Mouse (Mus musculus) heart, postnatal 14 days (tissue): ENCODE data around the gene Fdx1l. TPM values are rescaled to one million over a fixed set of nuclear protein-coding genes. Genes with fewer than 3 reads are reported as not detected.
A peak's percentile ranks its signal among the peaks of the same experiment; 100 is the strongest.
"Not testable (repeated sequence)": the region's sequence is repeated elsewhere in the genome, so short reads cannot be mapped to it uniquely, and the experiment has no call there.

Experiments used
- DNase-seq, 2 experiments: peaks; one replicate each; pipeline ENCODE4 v3.0.0; 2021 to 2022
- intact Hi-C: fragments of 180-260 bp; cut with DNase I; formaldehyde crosslinking; loops from one replicate; pipeline ENCODE4 v1.15.1; 2025
- total RNA-seq, 2 experiments: library from RNA; stranded (reverse); gene quantifications; 2 replicates each; pipeline ENCODE4 v1.2.3; 2021

The Fdx1l gene
- total RNA-seq, 2 experiments from 2014 or later: 25.4 to 26.8 TPM

DNA sequence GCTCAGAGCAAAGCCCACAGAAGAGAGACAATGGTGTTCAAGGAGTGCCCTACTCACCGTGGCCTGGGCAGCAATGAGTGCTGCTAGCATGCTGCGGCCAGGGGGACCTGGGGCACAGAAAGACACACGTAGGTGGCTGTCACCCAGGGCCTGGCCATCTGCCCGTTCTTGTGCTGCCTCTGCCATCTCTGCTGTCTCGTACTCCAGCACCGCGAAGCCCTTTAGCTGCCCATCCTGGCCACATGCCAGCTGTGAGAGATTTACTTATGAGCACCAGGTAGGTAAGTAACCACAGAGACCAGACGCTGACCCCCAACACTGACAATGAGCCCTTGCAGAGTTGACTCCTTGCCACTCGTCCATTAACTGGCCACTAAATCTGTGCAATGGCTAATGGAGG is 7.7 kb upstream of the Fdx1l start:
- intact Hi-C loops: no loop called here
- no peak for DNase-seq

DNA sequence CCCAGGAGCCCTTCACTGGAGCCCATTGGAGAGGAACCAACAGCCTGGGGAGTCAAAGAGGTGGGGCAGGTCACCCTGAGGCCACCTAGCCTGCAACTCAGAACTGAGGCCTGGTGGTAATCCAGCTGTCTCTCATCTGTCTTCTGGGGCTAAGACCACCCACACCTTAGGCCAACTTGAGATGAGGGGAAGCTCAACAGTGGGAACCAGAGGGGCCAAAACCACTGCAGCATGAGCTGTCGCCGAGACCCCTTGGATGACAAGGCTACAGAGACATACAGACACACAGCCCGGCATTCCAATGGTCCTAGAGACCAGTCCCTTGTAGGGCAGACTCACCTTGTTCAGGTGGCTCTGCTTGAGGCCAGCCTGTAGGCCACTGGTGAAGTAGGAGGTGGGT is 2.2 kb upstream of the Fdx1l start:
- DNase-seq: no peak
- intact Hi-C loops: no loop called here

DNA sequence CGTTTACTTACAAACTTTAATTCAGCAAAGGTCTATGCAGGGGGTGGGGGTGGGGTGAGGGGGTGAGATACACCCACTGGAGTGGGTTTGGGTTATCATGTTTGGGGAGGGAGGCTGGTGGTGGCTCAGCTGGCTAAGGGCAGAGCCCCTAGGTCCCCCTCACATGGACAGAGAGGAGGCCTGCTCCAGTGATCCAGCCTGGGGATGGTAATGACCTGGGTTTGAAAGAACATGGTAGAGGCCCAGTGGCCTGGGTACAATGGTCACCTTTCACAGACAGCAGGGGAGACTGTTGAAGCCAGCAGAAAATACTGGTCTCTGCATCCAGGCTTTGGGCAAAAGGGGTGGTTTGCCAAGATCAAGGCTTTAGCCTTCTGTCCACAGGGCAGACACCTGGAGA is 759 bp upstream of the Fdx1l start:
- intact Hi-C loops: no loop called here
- no peak for DNase-seq

DNA sequence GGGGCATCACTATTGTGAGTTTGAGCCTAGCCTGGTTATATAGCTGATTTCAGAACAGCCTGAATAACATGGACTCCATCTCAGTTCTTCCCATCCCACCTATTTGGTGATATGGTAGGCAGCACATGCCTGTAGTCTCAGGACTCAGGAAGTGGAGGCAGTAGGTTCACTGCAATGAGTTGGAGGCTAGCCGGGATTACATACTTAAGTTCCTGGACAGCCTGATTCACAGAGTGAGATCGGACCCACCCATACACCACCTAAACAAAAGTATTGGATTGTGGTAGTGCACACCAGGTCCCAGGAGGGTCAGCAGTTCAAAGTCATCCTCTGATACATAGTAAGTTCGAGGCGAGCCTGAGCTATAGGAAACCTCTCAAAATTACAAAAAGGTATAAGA is 773 bp downstream of the Fdx1l start:
- DNase-seq: no peak
- intact Hi-C loops: loop anchor here (2.0 kb wide), 1 partner anchor 36 kb away; no protein-coding TSS in a partner anchor

DNA sequence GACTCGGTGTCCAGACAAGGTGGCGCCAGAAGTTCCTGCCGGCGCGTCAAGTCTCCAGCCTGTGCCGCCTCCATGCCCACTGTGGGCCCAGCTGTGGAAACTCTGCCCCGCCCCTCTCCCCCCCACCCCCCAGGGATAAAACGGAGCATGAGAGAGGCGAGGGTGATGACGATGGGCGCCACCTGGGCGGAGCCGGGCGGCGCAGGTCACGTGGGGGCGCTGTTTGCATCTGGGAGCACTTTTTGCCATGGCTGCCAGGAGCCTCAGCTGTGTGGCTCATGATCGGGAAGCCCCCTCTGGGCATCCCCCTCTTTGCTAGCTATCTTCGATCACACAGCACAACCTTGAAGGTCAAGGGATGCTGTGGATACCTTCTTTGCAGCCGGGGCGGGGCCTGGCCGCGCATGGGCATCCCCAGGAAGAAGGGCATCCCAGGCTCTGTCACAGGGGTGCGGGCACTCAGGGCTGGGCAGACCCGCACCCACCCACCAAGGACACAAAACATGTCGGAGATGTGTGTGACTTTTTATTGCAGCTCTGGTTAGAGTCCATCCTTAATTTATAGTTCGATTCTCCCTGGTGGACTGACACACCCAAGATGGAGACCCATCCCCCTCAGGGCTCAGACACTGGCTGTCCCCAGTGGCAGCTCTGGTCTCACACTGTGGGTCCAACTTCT is 6.3 kb downstream of the Fdx1l start, which contains the start of gene Zglp1:
Zglp1 (minus strand) TSS at position 88 of the 679 bp plus-strand sequence.
- intact Hi-C loops: no loop called here
- no peak for DNase-seq

DNA sequence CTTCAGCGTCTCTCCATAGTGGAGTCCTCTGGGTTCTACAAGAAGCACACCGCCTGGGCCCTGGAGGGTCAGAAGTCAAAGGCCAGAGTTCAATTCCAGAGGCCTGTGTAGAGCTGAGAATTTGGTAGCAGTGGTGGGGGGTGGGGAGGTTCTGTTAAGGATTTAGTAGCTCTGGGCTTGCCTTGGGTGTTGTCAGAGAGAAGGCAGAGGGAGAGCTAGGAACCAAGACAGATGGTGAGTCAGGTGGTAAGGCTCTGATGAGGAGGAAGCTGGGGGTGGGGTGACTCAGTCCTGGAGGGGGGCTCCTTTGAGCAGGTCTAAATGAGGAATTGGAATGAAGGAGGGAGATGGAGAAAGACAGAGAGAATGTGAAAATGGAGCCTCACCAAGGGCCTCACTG is 10.5 kb downstream of the Fdx1l start:
- intact Hi-C loops: no loop called here
- DNase-seq: no peak

DNA sequence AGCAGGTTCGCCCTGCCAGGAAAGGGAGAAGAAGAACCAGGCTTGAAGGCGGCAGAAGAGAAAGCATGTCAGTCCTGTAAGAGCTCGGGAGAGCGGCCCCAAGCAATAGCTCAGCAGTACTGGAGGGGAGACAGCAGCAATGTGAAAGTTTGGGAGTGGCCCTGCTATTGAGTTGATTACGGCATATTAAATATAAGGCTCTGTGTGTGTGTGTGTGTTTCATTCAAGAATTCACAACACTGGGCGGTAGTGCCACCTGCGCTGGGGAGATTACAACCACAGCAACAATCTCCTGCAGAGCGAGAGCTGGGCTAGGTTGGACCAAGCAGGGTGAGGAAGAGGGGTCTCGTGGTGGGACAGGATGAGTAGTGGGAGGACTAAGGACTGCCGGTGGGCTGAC is 21.8 kb downstream of the Fdx1l start:
- intact Hi-C loops: no loop called here

DNA sequence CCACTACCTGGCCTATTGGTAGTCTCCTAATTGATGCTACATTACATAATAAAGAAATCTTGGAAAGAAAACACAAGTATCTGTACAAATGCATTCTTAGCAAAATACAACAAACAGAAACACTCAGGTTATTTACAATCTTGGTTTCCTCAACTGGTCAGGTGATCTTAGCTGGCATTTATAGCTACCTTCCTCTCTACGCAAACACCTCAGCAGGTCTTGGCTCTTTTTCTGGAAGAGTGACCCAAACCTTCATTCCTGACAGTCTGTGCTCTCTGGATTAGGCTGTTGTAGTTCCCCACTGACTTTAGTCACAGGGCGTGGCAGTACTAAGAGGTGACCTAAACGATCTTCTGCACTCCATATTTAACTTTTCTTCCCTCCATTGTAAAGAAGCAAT is 28.2 kb downstream of the Fdx1l start:
- DNase-seq: no peak
- intact Hi-C loops: no loop called here

More for the DNA sequence above, 21.8 kb downstream of the Fdx1l start:
- DNase-seq: no peak

DNA sequence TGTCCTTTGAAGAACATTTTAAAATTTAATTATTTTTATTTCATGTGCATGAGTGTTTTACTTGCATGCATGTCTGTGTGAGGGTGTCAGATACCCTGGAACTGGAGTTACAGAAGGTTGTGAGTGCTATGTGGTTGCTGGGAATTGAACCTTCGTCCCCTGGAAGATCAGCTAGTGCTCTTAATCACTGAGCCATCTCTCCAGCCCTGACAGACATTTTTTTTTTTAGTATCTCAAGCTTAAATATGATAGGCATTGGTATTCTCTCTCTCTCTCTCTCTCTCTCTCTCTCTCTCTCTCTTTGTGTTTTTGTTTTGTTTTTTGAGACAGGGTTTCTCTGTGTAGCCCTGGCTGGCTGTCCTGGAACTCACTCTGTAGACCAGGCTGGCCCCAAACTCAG is 28.6 kb downstream of the Fdx1l start:
- DNase-seq, intact Hi-C loops: not testable (repeated sequence)

DNA sequence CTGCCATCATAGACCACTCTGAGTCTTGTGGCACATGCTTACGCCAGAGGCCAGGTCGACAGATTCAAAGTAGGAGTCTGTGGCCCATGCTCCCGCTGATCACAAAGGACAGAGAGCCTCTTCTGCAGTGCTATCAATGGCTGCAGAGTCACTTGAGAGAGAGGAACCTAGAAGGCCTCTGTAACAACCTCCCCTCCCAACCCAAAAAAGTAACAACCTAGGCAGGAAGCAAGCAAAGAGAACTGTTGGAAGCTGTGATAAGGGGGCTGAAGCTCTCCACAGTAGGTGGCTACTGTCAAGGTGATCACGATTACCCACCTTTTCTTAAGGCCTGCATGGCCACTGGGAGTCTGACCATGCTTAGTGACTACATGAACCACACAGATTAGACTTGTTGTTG is 29.9 kb downstream of the Fdx1l start:
- no peak for DNase-seq
- intact Hi-C loops: no loop called here

DNA sequence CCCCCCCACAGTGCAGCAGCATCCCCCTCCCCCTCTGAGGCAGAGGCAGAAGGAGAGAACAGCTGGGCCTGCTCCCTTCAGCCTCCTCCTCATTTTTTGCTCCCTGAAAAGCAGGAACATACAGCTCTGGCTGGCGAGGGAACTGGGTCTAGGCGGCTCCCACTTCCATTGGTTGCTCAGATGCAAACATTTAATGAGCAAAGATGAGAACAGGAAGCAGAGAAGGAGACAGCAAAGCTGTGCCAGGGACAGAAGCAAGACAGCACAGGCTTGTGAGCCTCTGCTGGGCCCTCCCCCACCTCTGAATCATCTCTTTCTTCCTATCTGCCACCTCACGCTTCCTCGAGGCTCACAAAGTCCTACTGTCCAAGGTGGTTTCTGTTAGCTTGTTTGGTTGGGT is 32.1 kb downstream of the Fdx1l start:
- no peak for DNase-seq
- intact Hi-C loops: no loop called here

DNA sequence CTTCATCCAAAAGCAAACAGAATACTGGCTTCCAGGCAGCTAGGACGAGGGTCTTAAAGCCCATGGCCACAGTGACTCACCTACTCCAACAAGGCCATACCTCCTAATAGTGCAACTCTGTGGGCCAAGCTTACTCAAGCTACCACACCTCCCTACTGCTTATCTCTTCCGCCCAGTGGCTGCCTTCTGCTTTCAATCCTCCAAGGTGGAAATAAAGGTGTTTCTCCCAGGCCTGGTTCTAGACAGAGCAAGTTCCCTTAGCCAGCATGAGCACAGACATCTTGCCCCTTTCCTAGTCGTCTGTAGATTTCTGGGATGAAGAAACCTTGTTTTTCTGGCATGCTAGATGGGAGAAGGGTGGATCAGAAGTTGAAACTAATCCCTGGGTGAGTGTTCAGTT is 33.6 kb downstream of the Fdx1l start:
- intact Hi-C loops: no loop called here
- DNase-seq: no peak

DNA sequence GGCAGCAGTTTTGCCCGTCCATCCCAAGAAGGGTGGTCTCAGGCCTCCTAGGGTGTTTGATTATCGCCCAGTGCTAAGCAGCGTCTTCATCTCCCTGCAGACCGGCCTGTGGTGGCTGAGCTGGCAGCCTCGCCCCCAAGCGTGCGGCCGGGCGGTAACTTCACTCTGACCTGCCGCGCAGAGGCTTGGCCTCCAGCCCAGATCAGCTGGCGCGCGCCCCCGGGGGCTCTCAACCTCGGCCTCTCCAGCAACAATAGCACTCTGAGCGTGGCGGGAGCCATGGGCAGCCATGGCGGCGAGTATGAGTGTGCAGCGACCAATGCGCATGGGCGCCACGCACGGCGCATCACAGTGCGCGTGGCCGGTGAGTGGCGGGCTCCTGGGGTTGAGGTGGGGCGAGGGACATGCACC is 35.9 kb downstream of the Fdx1l start:
- intact Hi-C loops: loop anchor here (2.0 kb wide), 1 partner anchor 35 kb away; the partner anchor contains the start of genes Fdx1l and Gm49373
- peak; percentile 61 to 72 for DNase-seq

DNA sequence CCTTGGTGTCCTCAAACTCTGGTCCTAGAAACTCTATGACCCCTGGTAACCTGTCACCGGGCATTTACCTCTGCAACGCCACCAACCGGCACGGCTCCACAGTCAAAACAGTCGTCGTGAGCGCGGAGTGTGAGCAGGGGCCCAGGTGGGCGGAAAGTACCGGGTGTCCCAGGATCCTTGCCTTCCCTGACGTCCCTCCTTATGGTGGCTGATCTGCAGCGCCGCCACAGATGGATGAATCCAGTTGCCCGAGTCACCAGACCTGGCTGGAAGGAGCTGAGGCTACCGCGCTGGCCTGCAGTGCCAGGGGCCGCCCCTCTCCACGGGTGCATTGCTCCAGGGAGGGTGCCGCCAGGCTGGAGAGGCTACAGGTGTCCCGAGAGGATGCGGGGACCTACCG is 36.7 kb downstream of the Fdx1l start:
- DNase-seq: no peak
- intact Hi-C loops: loop anchor here (2.0 kb wide), 1 partner anchor 36 kb away; the partner anchor contains the start of genes Fdx1l and Gm49373

DNA sequence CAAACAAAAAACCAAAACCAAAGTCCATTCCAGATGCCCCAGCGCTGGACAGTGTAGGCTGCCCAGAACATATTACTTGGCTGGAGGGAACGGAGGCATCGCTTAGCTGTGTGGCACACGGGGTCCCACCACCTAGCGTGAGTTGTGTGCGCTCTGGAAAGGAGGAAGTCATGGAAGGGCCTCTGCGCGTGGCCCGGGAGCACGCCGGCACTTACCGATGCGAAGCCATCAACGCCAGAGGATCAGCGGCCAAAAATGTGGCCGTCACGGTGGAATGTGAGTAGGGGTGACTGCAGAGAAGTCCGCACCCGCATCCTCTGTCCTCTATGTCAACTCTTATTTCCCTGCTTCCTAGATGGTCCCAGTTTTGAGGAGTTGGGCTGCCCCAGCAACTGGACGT is 37.3 kb downstream of the Fdx1l start:
- intact Hi-C loops: loop anchor here (2.0 kb wide), 1 partner anchor 37 kb away; the partner anchor contains the start of genes Fdx1l and Gm49373
- DNase-seq: no peak

DNA sequence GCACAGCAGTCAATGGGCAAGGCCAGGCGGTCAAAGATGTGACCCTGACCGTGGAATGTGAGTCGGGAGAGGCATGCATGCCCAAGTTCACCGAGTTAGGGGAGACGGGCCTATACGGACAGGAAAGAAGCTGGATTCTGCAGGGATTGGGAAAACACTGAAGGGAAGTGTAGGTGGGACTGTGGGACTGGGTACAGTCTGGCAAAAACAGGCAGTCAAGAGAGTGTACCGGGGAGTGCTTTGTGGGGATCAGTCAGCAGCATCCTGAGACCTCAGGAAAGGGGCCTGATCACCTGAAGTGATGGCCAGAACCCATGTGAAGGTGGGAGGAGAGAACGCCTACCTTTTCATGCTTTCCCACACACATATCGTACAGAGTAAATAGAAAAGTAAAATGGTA is 37.8 kb downstream of the Fdx1l start:
- DNase-seq: no peak
- intact Hi-C loops: no loop called here

DNA sequence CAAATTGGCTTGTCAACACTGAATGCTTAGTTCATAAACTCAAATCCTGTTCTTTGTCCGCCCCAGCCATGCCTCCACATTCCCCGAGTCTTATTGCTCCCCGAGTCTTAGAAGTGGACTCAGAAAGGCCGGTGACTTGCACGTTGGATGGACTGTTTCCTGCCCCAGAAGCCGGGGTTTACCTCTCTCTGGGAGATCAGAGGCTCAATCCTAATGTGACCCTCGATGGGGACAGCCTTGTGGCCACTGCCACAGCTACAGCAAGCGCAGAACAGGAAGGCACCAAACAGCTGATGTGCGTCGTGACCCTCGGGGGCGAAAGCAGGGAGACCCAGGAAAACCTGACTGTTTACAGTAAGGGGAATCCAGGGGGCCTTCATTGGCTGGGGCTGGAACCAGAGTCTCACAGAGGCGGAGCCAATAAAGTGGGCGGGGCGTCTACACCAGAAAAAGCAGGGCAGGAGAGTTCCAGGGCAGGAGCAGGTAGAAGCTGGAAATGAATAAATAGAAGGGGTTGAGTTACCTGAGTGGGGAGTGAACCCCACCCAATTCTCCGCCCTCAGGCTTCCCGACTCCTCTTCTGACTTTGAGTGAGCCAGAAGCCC is 38.8 kb downstream of the Fdx1l start:
- DNase-seq: no peak
- intact Hi-C loops: loop anchor here (5.0 kb wide), 1 partner anchor 58 kb away; the partner anchor contains the start of genes Gm38431 and Raver1

DNA sequence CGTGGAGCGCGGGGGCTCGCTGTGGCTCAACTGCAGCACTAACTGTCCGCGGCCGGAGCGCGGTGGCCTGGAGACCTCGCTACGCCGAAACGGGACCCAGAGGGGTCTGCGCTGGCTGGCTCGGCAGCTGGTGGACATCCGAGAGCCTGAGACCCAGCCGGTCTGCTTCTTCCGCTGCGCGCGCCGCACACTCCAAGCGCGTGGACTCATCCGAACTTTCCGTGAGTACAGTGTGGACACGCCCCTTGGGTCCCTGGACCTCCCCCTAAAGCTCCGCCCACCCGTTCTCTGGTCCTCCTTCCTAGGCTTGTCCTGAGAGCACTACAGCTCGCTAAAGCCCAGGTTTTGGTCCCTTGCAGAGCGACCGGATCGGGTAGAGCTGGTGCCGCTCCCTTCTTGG is 40.3 kb downstream of the Fdx1l start:
- peak; percentile 81 to 89 for DNase-seq
- intact Hi-C loops: loop anchor here (5.0 kb wide), 1 partner anchor 59 kb away; the partner anchor contains the start of genes Gm38431 and Raver1

DNA sequence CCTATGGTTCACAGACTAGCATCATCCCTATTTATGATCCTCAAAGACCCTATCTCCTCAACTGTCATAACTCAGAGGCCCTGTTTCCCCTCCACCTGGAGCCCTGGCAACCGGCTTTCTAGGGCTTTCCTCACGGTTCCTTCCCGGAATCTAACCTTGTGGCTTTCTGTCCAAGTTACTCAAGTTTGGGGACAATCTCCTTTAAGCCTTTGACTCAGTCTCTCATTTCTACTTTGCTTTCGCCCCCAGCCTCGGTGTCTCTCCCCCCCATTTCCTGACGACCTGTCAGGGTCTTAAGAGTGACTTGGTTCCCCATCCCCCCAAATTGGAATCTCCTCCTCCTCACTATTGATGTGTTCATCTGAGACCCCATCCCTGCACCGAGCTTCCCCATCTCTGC is 40.9 kb downstream of the Fdx1l start:
- intact Hi-C loops: loop anchor here (5.0 kb wide), 1 partner anchor 60 kb away; the partner anchor contains the start of genes Gm38431 and Raver1
- no peak for DNase-seq

DNA sequence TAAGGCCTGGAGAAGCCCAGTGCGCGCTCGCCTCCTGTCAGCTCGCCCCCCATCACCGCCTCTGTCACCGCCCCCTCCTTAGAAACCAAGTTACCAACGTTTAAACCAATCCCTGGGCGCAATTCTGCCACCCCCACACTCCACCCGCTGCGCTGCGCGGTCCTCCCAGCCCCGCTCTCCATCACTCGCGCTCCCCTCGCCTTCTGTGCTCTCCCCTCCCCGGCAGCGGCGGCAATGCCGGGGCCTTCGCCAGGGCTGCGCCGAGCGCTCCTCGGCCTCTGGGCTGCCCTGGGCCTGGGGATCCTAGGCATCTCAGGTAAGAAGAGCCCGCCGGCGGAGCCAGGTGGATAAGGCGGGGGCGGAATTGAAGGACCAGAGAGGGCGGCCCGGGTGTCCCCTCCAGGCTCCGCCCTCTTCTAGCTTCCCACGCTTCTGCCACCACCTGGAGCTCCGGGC is 41.5 kb downstream of the Fdx1l start, which contains the start of gene Icam5:
Icam5 (plus strand) TSS at position 178 of the 456 bp plus-strand sequence.
- intact Hi-C loops: loop anchor here (2.0 to 5.0 kb wide), 2 partner anchors 60 to 105 kb away; partner anchors contain the start of genes Gm38431 and Raver1
- peak in 1 of 2 experiments; percentile 35 for DNase-seq

DNA sequence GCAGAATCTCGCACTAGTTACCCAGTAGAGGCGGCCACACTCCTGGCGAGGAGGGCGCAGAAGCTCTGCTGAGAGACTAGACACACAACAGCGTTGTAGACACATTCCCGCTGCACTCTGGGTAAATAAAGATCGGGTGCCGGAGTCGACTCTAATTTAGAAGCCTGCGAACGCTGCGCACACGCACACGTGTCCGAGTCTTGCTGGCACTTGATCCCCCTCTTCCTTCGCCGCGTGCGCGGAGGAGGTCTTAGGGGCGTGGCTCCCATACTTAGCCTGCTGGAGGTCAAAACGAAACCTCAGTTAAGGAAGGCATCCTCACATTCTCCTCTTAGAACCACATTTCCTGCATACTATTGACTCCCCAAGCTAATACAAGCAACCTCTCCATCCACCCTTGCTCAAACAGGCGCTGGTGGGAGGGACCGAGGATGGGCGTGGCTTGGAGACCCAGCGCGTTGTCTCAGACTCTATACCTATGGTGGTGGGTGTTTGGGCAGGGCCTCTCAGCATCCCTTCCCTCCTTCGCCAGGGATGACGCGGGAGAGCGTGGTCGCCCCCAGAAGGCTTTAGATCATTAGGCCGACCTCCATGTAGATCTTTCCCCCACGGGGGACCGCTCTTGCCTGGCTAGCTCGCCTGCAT is 42.0 kb downstream of the Fdx1l start:
- intact Hi-C loops: loop anchor here (2.0 to 5.0 kb wide), 2 partner anchors 61 to 105 kb away; partner anchors contain the start of genes Gm38431 and Raver1
- peak; percentile 57 to 59 for DNase-seq
